Mouse (Mus musculus) embryonic facial prominence, embryonic 15.5 days (tissue): Measurements from ENCODE around the gene Tnni3k. TPM values are rescaled to one million over a fixed set of nuclear protein-coding genes. Genes with fewer than 3 reads are reported as not detected.
A peak's percentile ranks its signal among the peaks of the same experiment; 100 is the strongest.

Experiments
- ATAC-seq: fragments of 200-750 bp; cut with Nextera tagmentation; 2 replicates; pipeline ENCODE4 v1.8.0; 2017; ENCODE audit warnings: low read depth, moderate TSS enrichment; ENCODE audit not compliant: insufficient number of reproducible peaks, low FRiP score, low TSS enrichment
- H3K27ac ChIP-seq: fragments of 300-500 bp; sonication (generic); replicated peaks from 2 replicates; pipeline ENCODE4 v1.5.1; 2015; ENCODE audit warnings: mild to moderate bottlenecking, inconsistent platforms
- H3K27me3 ChIP-seq: fragments of 300-500 bp; sonication (generic); 2 replicates; pipeline ENCODE4 v1.6.1; 2015; ENCODE audit warnings: inconsistent platforms
- H3K36me3 ChIP-seq: fragments of 300-500 bp; sonication (generic); 2 replicates; pipeline ENCODE4 v1.6.1; 2015; ENCODE audit warnings: mild to moderate bottlenecking, inconsistent platforms
- H3K4me1 ChIP-seq: fragments of 300-500 bp; sonication (generic); 2 replicates; pipeline ENCODE4 v1.6.1; 2015; ENCODE audit warnings: inconsistent platforms
- H3K4me2 ChIP-seq: fragments of 300-500 bp; sonication (generic); replicated peaks from 2 replicates; pipeline ENCODE4 v1.6.1; 2015; ENCODE audit warnings: mild to moderate bottlenecking, inconsistent platforms
- H3K4me3 ChIP-seq: fragments of 300-500 bp; sonication (generic); replicated peaks from 2 replicates; pipeline ENCODE4 v1.5.1; 2015; ENCODE audit warnings: mild to moderate bottlenecking, inconsistent platforms
- H3K9ac ChIP-seq: fragments of 300-500 bp; sonication (generic); 2 replicates; pipeline ENCODE4 v1.6.1; 2015; ENCODE audit warnings: inconsistent platforms
- H3K9me3 ChIP-seq: fragments of 300-500 bp; sonication (generic); replicated peaks from 2 replicates; pipeline ENCODE4 v1.6.1; 2016; ENCODE audit warnings: inconsistent platforms
- WGBS: fragments of 180-500 bp; shearing (Covaris S2); methylation state at CpG from one replicate; pipeline ENCODE4 v1.1.7; 2015; 5-methylcytosine and 5-hydroxymethylcytosine counted together
- polyA plus RNA-seq: library from polyadenylated mRNA; unstranded; fragments of >200 nt; fragmentation: Nextera tagmentation; extraction: Ambion mirVana; gene quantifications from 2 replicates; pipeline ENCODE4 v1.2.1, GENCODE M21; 2015

The Tnni3k gene
- polyA plus RNA-seq, 1 experiment from 2014 or later: not detected

DNA sequence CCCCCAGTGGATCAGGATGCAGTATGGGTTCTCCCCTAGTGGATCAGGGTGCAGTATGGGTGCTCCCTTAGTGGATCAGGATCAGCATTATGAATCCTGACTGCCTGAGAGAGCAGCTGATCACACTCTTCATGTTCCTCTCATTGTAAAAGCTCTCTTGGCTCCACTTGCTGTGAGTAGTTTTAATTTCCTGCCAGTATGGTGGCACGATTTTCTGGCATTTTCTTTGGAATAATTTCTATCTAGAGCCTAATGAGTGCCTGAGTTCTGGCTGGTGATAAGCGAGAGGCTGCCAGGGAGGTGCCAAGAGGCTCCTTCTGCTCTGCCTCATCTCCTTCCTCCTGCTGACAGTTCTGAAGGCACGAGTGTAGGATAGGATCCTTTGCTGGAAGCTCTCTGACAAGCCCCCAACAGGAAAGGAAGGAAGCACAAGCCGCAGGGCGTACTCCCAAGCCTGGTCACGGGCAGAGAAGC lies 109.5 kb downstream of the Tnni3k start:
- Histone ChIP-seq H3K9ac (no peak overlapping the region), H3K27ac (no peak overlapping the region), H3K27me3 (no peaks in the 10 kb centered on the region), H3K4me1 (no peaks in the 10 kb centered on the region), H3K9me3 (no peaks in the 10 kb centered on the region), H3K36me3 (no peaks in the 10 kb centered on the region), H3K4me3 (no peak overlapping the region), H3K4me2 (no peak overlapping the region)
- no peak for ATAC-seq
- WGBS: 70% methylated on average over 6 of the region's 6 CpGs

DNA sequence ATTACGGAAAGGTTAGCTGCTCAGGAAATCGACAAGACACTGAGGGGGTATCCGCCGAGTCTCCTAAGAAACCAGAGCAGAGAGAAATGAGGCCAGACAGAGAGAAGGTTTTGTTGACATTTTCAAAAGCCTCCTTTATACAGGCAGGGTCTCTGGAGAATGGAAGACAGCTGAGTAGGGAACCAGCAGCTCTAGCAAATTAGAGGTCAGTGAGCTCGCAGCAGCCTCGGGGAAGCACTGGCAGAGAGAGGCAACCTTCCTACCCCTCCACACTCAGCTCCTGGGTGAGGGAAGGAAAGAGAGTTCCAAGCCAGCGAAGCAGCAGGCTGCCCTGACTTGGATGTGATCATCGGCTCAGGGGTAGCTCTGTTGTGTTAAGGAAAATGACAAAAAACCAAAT lies 127.5 kb downstream of the Tnni3k start:
- 34% methylated on average over 8 of the region's 8 CpGs for WGBS
- Histone ChIP-seq H3K4me1 (no peaks in the 10 kb centered on the region), H3K4me3 (no peak overlapping the region), H3K36me3 (no peaks in the 10 kb centered on the region), H3K27me3 (no peaks in the 10 kb centered on the region), H3K9ac (no peak overlapping the region), H3K27ac (no peak overlapping the region), H3K9me3 (no peaks in the 10 kb centered on the region), H3K4me2 (no peak overlapping the region)
- no peak for ATAC-seq

- H3K27me3 ChIP-seq: no peaks in the 10 kb centered on the region
- H3K36me3 ChIP-seq: no peaks in the 10 kb centered on the region
- no peak overlapping the region for H3K4me3 ChIP-seq
- WGBS: 87% methylated on average over 8 of the region's 8 CpGs
- H3K9me3 ChIP-seq: no peaks in the 10 kb centered on the region
- no peak for ATAC-seq
- no peak overlapping the region for H3K27ac ChIP-seq
- H3K4me2 ChIP-seq: no peak overlapping the region
- H3K4me1 ChIP-seq: no peaks in the 10 kb centered on the region
- H3K9ac ChIP-seq: no peak overlapping the region
Observed at GRCm38 (mm10) chr3:154924936-154925335, 130.3 kb downstream of the Tnni3k start.

DNA sequence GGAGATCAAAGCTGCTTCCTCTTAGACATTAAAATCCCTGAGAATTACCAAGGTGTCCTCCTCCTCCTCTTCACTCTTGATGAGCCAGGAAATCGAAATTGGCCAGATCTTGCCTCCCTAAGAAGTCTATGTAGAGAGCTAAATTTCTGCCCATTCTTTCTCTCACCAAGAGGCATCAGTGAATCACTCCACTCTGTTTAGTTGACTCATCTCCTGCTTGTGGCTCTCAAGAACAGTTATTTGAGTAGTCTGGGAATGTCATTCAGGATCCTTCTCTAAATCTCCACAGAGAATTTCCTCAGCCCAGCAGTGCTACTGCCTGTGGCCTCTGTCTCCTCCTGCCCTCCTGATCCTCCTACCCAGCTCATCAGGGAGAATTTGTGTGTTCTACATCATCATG lies 139.6 kb downstream of the Tnni3k start:
- H3K36me3 ChIP-seq: no peaks in the 10 kb centered on the region
- no peak overlapping the region for H3K27ac ChIP-seq
- H3K4me1 ChIP-seq: no peaks in the 10 kb centered on the region
- no peak overlapping the region for H3K4me2 ChIP-seq
- no peak overlapping the region for H3K4me3 ChIP-seq
- no peak for ATAC-seq
- no peaks in the 10 kb centered on the region for H3K27me3 ChIP-seq
- no peaks in the 10 kb centered on the region for H3K9me3 ChIP-seq
- H3K9ac ChIP-seq: no peak overlapping the region
- WGBS: 79% methylated on average over 1 of the region's 1 CpGs

DNA sequence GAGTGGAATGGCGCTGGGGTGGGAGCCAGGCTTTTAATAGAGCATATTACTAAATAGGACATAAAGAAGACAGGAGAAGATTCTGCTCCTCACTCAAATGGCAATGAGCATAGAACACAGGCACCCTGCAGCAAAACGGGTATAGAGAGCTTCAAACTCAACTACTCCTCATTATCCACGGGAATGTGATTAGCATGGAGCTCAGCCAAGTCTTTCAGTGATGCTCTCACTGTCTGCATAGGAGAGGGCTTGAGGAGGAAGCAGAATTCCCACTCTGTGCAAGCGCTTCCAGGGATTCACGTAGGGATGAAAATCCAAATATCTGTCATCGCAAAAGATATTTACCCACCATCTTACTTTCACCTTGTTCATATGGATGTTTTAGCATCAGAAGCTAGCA lies 141.6 kb downstream of the Tnni3k start:
- no peak for ATAC-seq
- WGBS: 59% methylated on average over 6 of the region's 6 CpGs

DNA sequence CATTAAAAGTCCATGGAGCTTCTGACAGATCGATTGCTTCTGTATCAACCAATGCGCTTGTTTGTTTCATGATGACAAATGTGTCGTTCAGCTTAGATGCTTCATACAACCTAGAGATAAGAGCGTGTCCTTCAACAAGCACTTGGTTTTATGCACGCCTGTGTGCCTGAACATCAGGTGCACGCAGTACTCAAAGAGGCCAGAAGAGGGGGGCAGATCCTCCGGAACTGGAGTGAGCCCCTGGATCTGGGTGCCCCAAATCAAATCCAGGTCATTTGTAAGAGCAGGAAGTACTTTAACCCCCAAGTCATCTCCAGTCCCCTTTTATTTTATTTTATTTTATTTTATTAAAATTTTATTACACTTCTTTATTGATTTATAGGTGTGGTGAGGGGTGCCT lies 158.5 kb downstream of the Tnni3k start:
- no peak for ATAC-seq
- no peak overlapping the region for H3K4me2 ChIP-seq
- H3K9ac ChIP-seq: no peak overlapping the region
- H3K27ac ChIP-seq: no peak overlapping the region
- no peaks in the 10 kb centered on the region for H3K4me1 ChIP-seq
- H3K4me3 ChIP-seq: no peak overlapping the region
- no peaks in the 10 kb centered on the region for H3K27me3 ChIP-seq
- 68% methylated on average over 7 of the region's 7 CpGs for WGBS
- no peaks in the 10 kb centered on the region for H3K9me3 ChIP-seq
- H3K36me3 ChIP-seq: no peaks in the 10 kb centered on the region

More for the DNA sequence above, 141.6 kb downstream of the Tnni3k start:
- Histone ChIP-seq H3K4me3 (no peak overlapping the region), H3K9me3 (no peaks in the 10 kb centered on the region), H3K9ac (no peak overlapping the region), H3K36me3 (no peaks in the 10 kb centered on the region), H3K4me2 (no peak overlapping the region), H3K4me1 (no peaks in the 10 kb centered on the region), H3K27me3 (no peaks in the 10 kb centered on the region), H3K27ac (no peak overlapping the region)

- H3K36me3 ChIP-seq: no peaks in the 10 kb centered on the region
- no peak overlapping the region for H3K27ac ChIP-seq
- H3K9ac ChIP-seq: no peak overlapping the region
- ATAC-seq: peak; percentile 54; the same call in 1 of the 2 replicates
- H3K4me2 ChIP-seq: no peak overlapping the region
- WGBS: 89% methylated on average over 3 of the region's 3 CpGs
- no peaks in the 10 kb centered on the region for H3K27me3 ChIP-seq
- no peaks in the 10 kb centered on the region for H3K9me3 ChIP-seq
- no peaks in the 10 kb centered on the region for H3K4me1 ChIP-seq
- no peak overlapping the region for H3K4me3 ChIP-seq
Observed at GRCm38 (mm10) chr3:154893225-154893624, 162.0 kb downstream of the Tnni3k start.

DNA sequence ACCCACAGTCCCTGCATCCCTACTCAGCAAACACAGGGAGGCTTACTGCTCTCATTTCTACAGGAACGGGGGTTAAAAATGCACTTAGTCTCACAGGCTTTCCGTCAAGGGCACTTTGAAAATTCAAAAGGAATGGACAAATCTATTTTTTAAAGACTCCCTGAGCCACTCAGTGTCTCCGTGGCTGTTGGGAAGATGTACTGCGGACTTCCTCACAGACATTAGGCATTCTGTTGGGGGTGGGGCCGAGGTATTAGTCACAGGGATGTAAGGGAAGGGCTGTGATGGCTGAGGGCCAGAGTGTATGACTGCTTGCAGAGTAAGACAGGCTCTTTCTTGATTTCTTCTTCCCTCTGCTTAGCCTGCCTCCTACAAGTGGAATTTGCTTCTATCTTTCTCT lies 169.8 kb downstream of the Tnni3k start:
- no peaks in the 10 kb centered on the region for H3K36me3 ChIP-seq
- no peaks in the 10 kb centered on the region for H3K27me3 ChIP-seq
- no peak overlapping the region for H3K4me3 ChIP-seq
- no peak overlapping the region for H3K9ac ChIP-seq
- no peak overlapping the region for H3K4me2 ChIP-seq
- ATAC-seq: no peak
- H3K9me3 ChIP-seq: no peaks in the 10 kb centered on the region
- 23% methylated on average over 5 of the region's 5 CpGs for WGBS
- H3K27ac ChIP-seq: no peak overlapping the region
- H3K4me1 ChIP-seq: peaks cover 9% of the 10 kb centered on the region; the same call in 1 of the 2 replicates

DNA sequence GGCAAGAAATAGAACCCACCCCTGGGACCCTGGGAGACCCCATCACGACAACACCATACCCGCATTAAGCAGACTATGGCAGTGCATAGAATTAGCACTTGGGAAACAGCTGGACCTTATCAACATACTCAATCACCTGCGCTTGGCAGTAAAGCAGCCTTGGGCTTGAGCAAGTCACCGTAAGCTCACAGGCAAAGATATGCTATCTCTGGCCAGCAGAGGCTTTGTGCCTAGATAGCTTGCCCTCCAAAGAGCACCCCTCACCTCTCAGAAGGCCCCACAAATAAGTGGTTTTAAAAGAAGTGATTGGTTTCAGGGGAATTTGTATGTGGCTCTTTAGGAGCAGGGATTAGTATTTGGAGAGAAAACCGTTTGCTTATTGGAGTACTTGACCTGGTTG lies 170.2 kb downstream of the Tnni3k start:
- no peaks in the 10 kb centered on the region for H3K9me3 ChIP-seq
- H3K27ac ChIP-seq: no peak overlapping the region
- WGBS: 28% methylated on average over 5 of the region's 5 CpGs
- ATAC-seq: no peak
- H3K27me3 ChIP-seq: no peaks in the 10 kb centered on the region
- no peaks in the 10 kb centered on the region for H3K36me3 ChIP-seq
- H3K4me1 ChIP-seq: peaks cover 9% of the 10 kb centered on the region; the same call in 1 of the 2 replicates
- no peak overlapping the region for H3K4me3 ChIP-seq
- H3K9ac ChIP-seq: no peak overlapping the region
- H3K4me2 ChIP-seq: no peak overlapping the region

GRCm38 (mm10) chr3:154881428-154881986 lies 173.7 kb downstream of the Tnni3k start:
- H3K27ac ChIP-seq: no peak overlapping the region
- H3K4me2 ChIP-seq: no peak overlapping the region
- H3K36me3 ChIP-seq: no peaks in the 10 kb centered on the region
- 60% methylated on average over 2 of the region's 2 CpGs for WGBS
- H3K9ac ChIP-seq: no peak overlapping the region
- no peaks in the 10 kb centered on the region for H3K27me3 ChIP-seq
- no peak for ATAC-seq
- H3K4me3 ChIP-seq: no peak overlapping the region
- peaks cover 9% of the 10 kb centered on the region; the same call in 1 of the 2 replicates for H3K4me1 ChIP-seq
- no peaks in the 10 kb centered on the region for H3K9me3 ChIP-seq

DNA sequence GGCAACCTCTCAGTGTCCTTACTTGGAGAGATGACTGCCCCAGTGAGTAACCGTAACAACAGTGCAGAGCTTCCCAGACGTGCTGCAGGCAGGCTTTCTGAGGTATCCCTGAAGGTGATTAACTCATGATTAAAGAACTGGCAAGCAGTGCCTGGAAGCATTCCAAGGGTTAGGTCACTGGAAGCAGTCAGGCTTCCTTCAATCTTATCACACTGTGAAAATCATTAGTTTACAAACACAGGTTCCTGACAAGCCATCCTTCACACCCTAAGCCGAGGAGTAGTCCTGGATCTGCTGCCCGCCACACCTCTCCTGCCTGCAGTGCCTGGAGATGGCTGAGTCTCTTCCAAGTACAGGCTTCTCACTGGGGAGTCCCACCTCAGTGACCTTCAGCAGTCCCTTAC lies 174.7 kb downstream of the Tnni3k start:
- Histone ChIP-seq H3K9ac (no peak overlapping the region), H3K27ac (no peak overlapping the region), H3K4me1 (peaks cover 4% of the 10 kb centered on the region; the same call in 1 of the 2 replicates), H3K36me3 (no peaks in the 10 kb centered on the region), H3K27me3 (no peaks in the 10 kb centered on the region), H3K9me3 (no peaks in the 10 kb centered on the region), H3K4me2 (no peak overlapping the region), H3K4me3 (no peak overlapping the region)
- WGBS: 46% methylated on average over 4 of the region's 4 CpGs
- no peak for ATAC-seq

GRCm38 (mm10) chr3:154880108-154880507 lies 175.1 kb downstream of the Tnni3k start:
- ATAC-seq: no peak
- H3K4me2 ChIP-seq: no peak overlapping the region
- no peak overlapping the region for H3K27ac ChIP-seq
- H3K9me3 ChIP-seq: no peaks in the 10 kb centered on the region
- H3K36me3 ChIP-seq: no peaks in the 10 kb centered on the region
- H3K4me1 ChIP-seq: peaks cover 2% of the 10 kb centered on the region; the same call in 1 of the 2 replicates
- 67% methylated on average over 5 of the region's 5 CpGs for WGBS
- H3K27me3 ChIP-seq: no peaks in the 10 kb centered on the region
- no peak overlapping the region for H3K4me3 ChIP-seq
- no peak overlapping the region for H3K9ac ChIP-seq
